ENCODE assay signal across 13 mouse cellular contexts in the genomic region with DNA sequence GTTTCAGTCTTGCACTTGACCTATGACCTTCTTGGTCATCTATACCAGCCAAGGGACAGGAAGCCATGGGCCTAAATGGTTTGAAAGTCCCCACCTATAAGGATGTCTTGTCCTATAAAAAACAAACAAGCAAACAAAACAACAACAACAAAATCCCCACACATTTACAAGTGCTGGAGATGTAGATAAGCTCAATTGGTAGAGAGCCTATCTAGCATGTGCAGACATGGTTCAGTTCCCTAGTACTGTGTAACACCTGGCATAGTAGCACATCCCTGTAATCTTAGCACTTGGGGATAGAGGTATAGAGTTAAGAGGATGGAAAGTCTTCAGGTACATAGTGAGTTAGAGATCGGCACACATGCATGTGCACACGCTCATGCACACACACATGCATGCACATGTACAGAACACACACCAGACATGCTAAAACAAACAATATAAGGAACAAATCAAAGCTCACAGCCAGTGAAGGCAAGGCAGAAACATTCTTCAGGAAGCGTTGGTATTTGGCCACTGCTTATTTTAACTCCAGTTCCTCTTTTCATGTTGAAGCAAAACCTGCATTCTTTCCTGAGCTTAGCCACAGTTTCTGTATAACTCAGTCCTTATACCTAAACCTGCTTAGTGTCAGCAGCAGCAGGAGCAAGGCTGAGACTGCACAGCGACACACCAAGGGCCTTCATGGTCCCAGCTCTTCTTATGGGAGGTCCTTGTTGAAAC. TPM values are rescaled to one million over a fixed set of nuclear protein-coding genes. Genes with fewer than 3 reads are reported as not detected.
DNase-seq lines count a peak whose midpoint lies in the region; ATAC-seq and TF ChIP-seq lines count a peak whose summit lies in the region.
"Had no signal": no experiment of that assay in that cellular context is flagged by ENCODE, and none has a peak within 500 bp of the region (broad histone marks: within the 10 kb centered on the region; RNA-seq: fewer than 3 reads in every experiment).

No protein-coding gene starts in this region.

- ATAC-seq in kidney, embryonic 15.5 days (replicated peaks; ENCODE audit: low FRiP score), result 0 out of 2 replicates have a peak, but pooled peaks have one; percentile 57
- ATAC-seq in G1E (ENCODE audit: extremely low read depth, insufficient number of reproducible peaks, low FRiP score, poor library complexity, severe bottlenecking), result no peak
- ATAC-seq in granulocyte monocyte progenitor cell, adult 5-6 weeks (replicated peaks; ENCODE audit: poor library complexity, severe bottlenecking), result peak; percentile 14; the same call in 1 of the 2 replicates
- ATAC-seq in megakaryocyte progenitor cell, adult 5-6 weeks (replicated peaks; ENCODE audit: poor library complexity), result peak; percentile 7; the same call in 1 of the 2 replicates
- ATAC-seq in midbrain, embryonic 16.5 days, result no peak
- ATAC-seq in hindbrain, embryonic 13.5 days (ENCODE audit: low FRiP score), result no peak
- ATAC-seq in forebrain, postnatal 0 days, result no peak

- no peak overlapping the region for H3K27ac ChIP-seq in kidney, embryonic 15.5 days
- H3K27ac ChIP-seq in midbrain, embryonic 16.5 days (ENCODE audit: low read length), result no peak overlapping the region
- H3K27ac ChIP-seq in hindbrain, embryonic 13.5 days, result no peak overlapping the region
- no peak overlapping the region for H3K27ac ChIP-seq in forebrain, postnatal 0 days (ENCODE audit: low read depth, low read length)
- H3K27ac ChIP-seq: forebrain, embryonic 12.5 days; gastrocnemius, adult 2 months had no signal

- H3K4me2 ChIP-seq in kidney, embryonic 15.5 days, result no peak overlapping the region
- no peak overlapping the region for H3K4me2 ChIP-seq in midbrain, embryonic 16.5 days (ENCODE audit: low read length)
- H3K4me2 ChIP-seq in hindbrain, embryonic 13.5 days, result no peak overlapping the region
- H3K4me2 ChIP-seq in forebrain, postnatal 0 days (ENCODE audit: low read depth), result no peak overlapping the region
- H3K4me2 ChIP-seq: forebrain, embryonic 12.5 days had no signal

- no peak overlapping the region for H3K9ac ChIP-seq in kidney, embryonic 15.5 days
- H3K9ac ChIP-seq in midbrain, embryonic 16.5 days (ENCODE audit: low read depth, low read length), result no peak overlapping the region
- no peak overlapping the region for H3K9ac ChIP-seq in hindbrain, embryonic 13.5 days
- H3K9ac ChIP-seq in forebrain, postnatal 0 days, result no peak overlapping the region
- H3K9ac ChIP-seq: forebrain, embryonic 12.5 days had no signal

- peaks cover 11% of the 10 kb centered on the region; the same call in 1 of the 2 replicates for H3K4me1 ChIP-seq in kidney, embryonic 15.5 days
- H3K4me1 ChIP-seq in G1E (ENCODE audit: insufficient read depth, low read depth, low read length), result peaks cover 69% of the 10 kb centered on the region
- H3K4me1 ChIP-seq in midbrain, embryonic 16.5 days (ENCODE audit: control insufficient read depth, insufficient read depth, low read length), result no peaks in the 10 kb centered on the region
- no peaks in the 10 kb centered on the region for H3K4me1 ChIP-seq in hindbrain, embryonic 13.5 days (replicated peaks)
- H3K4me1 ChIP-seq in forebrain, postnatal 0 days (ENCODE audit: insufficient read depth), result no peaks in the 10 kb centered on the region
- H3K4me1 ChIP-seq: forebrain, embryonic 12.5 days had no signal

- no peak for TF ChIP-seq CTCF in G1E (IDR thresholded peaks at IDR 0.05; ENCODE audit: low read depth, low read length)
- TF ChIP-seq CTCF in forebrain, postnatal 0 days (IDR thresholded peaks at IDR 0.05; ENCODE audit: low read depth), result no peak

- no peak for DNase-seq in kidney, postnatal 10 days
- no peak for DNase-seq in G1E (ENCODE audit: low spot score)
- no peak for DNase-seq in forebrain, postnatal 0 days
- DNase-seq: gastrocnemius, adult 2 months; kidney, adult 11 months; left cerebral cortex, postnatal 4 days; lung, postnatal 10 days had no signal

- H3K9me3 ChIP-seq in kidney, embryonic 15.5 days (replicated peaks), result no peaks in the 10 kb centered on the region
- H3K9me3 ChIP-seq in G1E (replicated peaks), result no peaks in the 10 kb centered on the region
- H3K9me3 ChIP-seq in midbrain, embryonic 16.5 days (replicated peaks; ENCODE audit: control insufficient read depth, low read length, poor library complexity, severe bottlenecking), result no peaks in the 10 kb centered on the region
- H3K9me3 ChIP-seq in hindbrain, embryonic 13.5 days, result no peaks in the 10 kb centered on the region
- H3K9me3 ChIP-seq in forebrain, postnatal 0 days (ENCODE audit: low read length), result no peaks in the 10 kb centered on the region
- H3K9me3 ChIP-seq: forebrain, embryonic 12.5 days had no signal

- WGBS in kidney, embryonic 15.5 days, result 91% methylated on average over 4 of the region's 4 CpGs
- WGBS in midbrain, embryonic 16.5 days, result 91% methylated on average over 4 of the region's 4 CpGs
- WGBS in hindbrain, embryonic 13.5 days, result 88% methylated on average over 4 of the region's 4 CpGs
- WGBS in forebrain, postnatal 0 days, result 91% methylated on average over 4 of the region's 4 CpGs

- no peak overlapping the region for H3K4me3 ChIP-seq in kidney, embryonic 15.5 days (replicated peaks)
- peak overlapping the region; percentile 18; the same call in 1 of the 2 replicates for H3K4me3 ChIP-seq in G1E (ENCODE audit: low read depth, low read length)
- no peak overlapping the region for H3K4me3 ChIP-seq in midbrain, embryonic 16.5 days (ENCODE audit: low read depth, low read length)
- no peak overlapping the region for H3K4me3 ChIP-seq in hindbrain, embryonic 13.5 days
- H3K4me3 ChIP-seq in forebrain, postnatal 0 days (ENCODE audit: low read depth, low read length), result no peak overlapping the region
- H3K4me3 ChIP-seq: forebrain, embryonic 12.5 days; gastrocnemius, adult 2 months had no signal

- H3K27me3 ChIP-seq in kidney, embryonic 15.5 days, result no peaks in the 10 kb centered on the region
- no peaks in the 10 kb centered on the region for H3K27me3 ChIP-seq in G1E (ENCODE audit: insufficient read depth, low read length)
- H3K27me3 ChIP-seq in midbrain, embryonic 16.5 days (ENCODE audit: control insufficient read depth, insufficient read depth, low read depth, low read length), result no peaks in the 10 kb centered on the region
- H3K27me3 ChIP-seq in hindbrain, embryonic 13.5 days, result no peaks in the 10 kb centered on the region
- H3K27me3 ChIP-seq in forebrain, postnatal 0 days (ENCODE audit: insufficient read depth, low read length), result no peaks in the 10 kb centered on the region
- H3K27me3 ChIP-seq: forebrain, embryonic 12.5 days had no signal

- no peaks in the 10 kb centered on the region for H3K36me3 ChIP-seq in kidney, embryonic 15.5 days
- peaks cover 94% of the 10 kb centered on the region for H3K36me3 ChIP-seq in G1E (replicated peaks)
- no peaks in the 10 kb centered on the region for H3K36me3 ChIP-seq in midbrain, embryonic 16.5 days (ENCODE audit: control insufficient read depth, insufficient read depth, low read length)
- no peaks in the 10 kb centered on the region for H3K36me3 ChIP-seq in hindbrain, embryonic 13.5 days
- no peaks in the 10 kb centered on the region for H3K36me3 ChIP-seq in forebrain, postnatal 0 days (ENCODE audit: insufficient read depth)
- H3K36me3 ChIP-seq: forebrain, embryonic 12.5 days had no signal

RNA-seq across cellular contexts. Expression of a gene that starts 17.9 kb away (rescaled TPM):
- 8.8 and 10.2 TPM in 2 replicates for polyA plus RNA-seq in kidney, embryonic 15.5 days (2015; fragmentation: Nextera tagmentation; extraction: Ambion mirVana)
- 186 and 188 TPM in 2 replicates for total RNA-seq in G1E (2014; fragmentation: Nextera tagmentation)
- 214 and 238 TPM in 2 replicates for total RNA-seq in G1E (2017)
- 113 and 122 TPM in 2 replicates for polyA plus RNA-seq in G1E (2012)
- 104 and 179 TPM in 2 replicates for total RNA-seq in granulocyte monocyte progenitor cell, adult 5-6 weeks (2014; fragmentation: Nextera tagmentation)
- total RNA-seq in granulocyte monocyte progenitor cell, adult 5-6 weeks (2017), result 52.2 and 73.5 TPM in 2 replicates
- total RNA-seq in megakaryocyte progenitor cell, adult 5-6 weeks (2015), result 57.6 and 66.3 TPM in 2 replicates
- 67.8 and 85.6 TPM in 2 replicates for total RNA-seq in megakaryocyte progenitor cell, adult 5-6 weeks (2017)
- polyA plus RNA-seq in midbrain, embryonic 16.5 days (2015; fragmentation: Nextera tagmentation; extraction: Ambion mirVana), result 3.3 and 5.6 TPM in 2 replicates
- polyA plus RNA-seq in hindbrain, embryonic 13.5 days (2015; fragmentation: Nextera tagmentation; extraction: Ambion mirVana), result 4.0 and 4.1 TPM in 2 replicates
- 4.5 and 25.4 TPM in 2 replicates for total RNA-seq in forebrain, postnatal 0 days (2014; rRNA removed)
- polyA plus RNA-seq in forebrain, postnatal 0 days (2015; fragmentation: Nextera tagmentation; extraction: Ambion mirVana), result 2.7 and 3.0 TPM in 2 replicates

Comparison
In these comparisons a context has a peak if more than half of its experiments do, and no peak if none do; other contexts are left out.
1. ATAC-seq: peak in kidney, embryonic 15.5 days (single experiment), granulocyte monocyte progenitor cell, adult 5-6 weeks (single experiment) and megakaryocyte progenitor cell, adult 5-6 weeks (single experiment); none in G1E (single experiment), midbrain, embryonic 16.5 days (single experiment), hindbrain, embryonic 13.5 days (single experiment) and forebrain, postnatal 0 days (single experiment).
2. RNA of a gene that starts 17.9 kb away (polyA plus RNA-seq): 113 to 122 TPM in G1E; 8.8 to 10.2 TPM in kidney, embryonic 15.5 days, 3.3 to 5.6 TPM in midbrain, embryonic 16.5 days, 4.0 to 4.1 TPM in hindbrain, embryonic 13.5 days and 2.7 to 3.0 TPM in forebrain, postnatal 0 days; every median in the first group is over 10 times any median in the second.